Mouse (Mus musculus): ENCODE results near the gene H2-Eb1. TPM values are rescaled to one million over a fixed set of nuclear protein-coding genes. Genes with fewer than 3 reads are reported as not detected.

H2-Eb1 gene
- total and polyA plus RNA-seq, 2 experiments, result 18.5 to 39.5 TPM

- no peaks in the 10 kb centered on the region for H3K36me3 ChIP-seq (ENCODE audit: control insufficient read depth, insufficient read depth, low read length)
- H3K27me3 ChIP-seq (ENCODE audit: control insufficient read depth, insufficient read depth, low read length), result no peaks in the 10 kb centered on the region
- H3K79me2 ChIP-seq (ENCODE audit: control insufficient read depth, insufficient read depth, low read length), result no peaks in the 10 kb centered on the region
- no peak overlapping the region for H3K9ac ChIP-seq (ENCODE audit: low read depth, low read length)
- TF ChIP-seq POLR2A (IDR thresholded peaks at IDR 0.05; ENCODE audit: extremely low read depth, insufficient read depth, low read length) (no peak), CTCF (IDR thresholded peaks at IDR 0.05; ENCODE audit: low read depth, low read length) (no peak)
- H3K4me1 ChIP-seq (ENCODE audit: control insufficient read depth, insufficient read depth, low read length), result no peaks in the 10 kb centered on the region
- no peak overlapping the region for H3K4me3 ChIP-seq (ENCODE audit: insufficient read depth, low read depth, low read length)
- no peak overlapping the region for H3K27ac ChIP-seq (replicated peaks; ENCODE audit: insufficient read depth, low read depth, low read length)
- DNase-seq (ENCODE audit: extremely low read depth, low read depth, low spot score), result no peak
- 78% methylated on average over 7 of the region's 7 CpGs for WGBS
Observed at GRCm38 (mm10) chr17:34345486-34345885, 39.8 kb downstream of the H2-Eb1 start.

GRCm38 (mm10) chr17:34346041-34346440 is 40.4 kb downstream of the H2-Eb1 start:
- no peak for TF ChIP-seq POLR2A (IDR thresholded peaks at IDR 0.05; ENCODE audit: extremely low read depth, insufficient read depth, low read length)
- no peak for TF ChIP-seq CTCF (IDR thresholded peaks at IDR 0.05; ENCODE audit: low read depth, low read length)
- Histone ChIP-seq H3K27ac (replicated peaks; ENCODE audit: insufficient read depth, low read depth, low read length) (no peak overlapping the region), H3K27me3 (ENCODE audit: control insufficient read depth, insufficient read depth, low read length) (no peaks in the 10 kb centered on the region), H3K4me1 (ENCODE audit: control insufficient read depth, insufficient read depth, low read length) (no peaks in the 10 kb centered on the region), H3K4me3 (ENCODE audit: insufficient read depth, low read depth, low read length) (no peak overlapping the region), H3K9ac (ENCODE audit: low read depth, low read length) (no peak overlapping the region), H3K36me3 (ENCODE audit: control insufficient read depth, insufficient read depth, low read length) (no peaks in the 10 kb centered on the region), H3K79me2 (ENCODE audit: control insufficient read depth, insufficient read depth, low read length) (no peaks in the 10 kb centered on the region)
- 58% methylated on average over 3 of the region's 3 CpGs for WGBS
- DNase-seq (ENCODE audit: extremely low read depth, low read depth, low spot score), result no peak

- H3K79me2 ChIP-seq (ENCODE audit: control insufficient read depth, insufficient read depth, low read length), result no peaks in the 10 kb centered on the region
- H3K27me3 ChIP-seq (ENCODE audit: control insufficient read depth, insufficient read depth, low read length), result no peaks in the 10 kb centered on the region
- no peak for TF ChIP-seq POLR2A (IDR thresholded peaks at IDR 0.05; ENCODE audit: extremely low read depth, insufficient read depth, low read length)
- no peak for TF ChIP-seq CTCF (IDR thresholded peaks at IDR 0.05; ENCODE audit: low read depth, low read length)
- H3K36me3 ChIP-seq (ENCODE audit: control insufficient read depth, insufficient read depth, low read length), result no peaks in the 10 kb centered on the region
- peak; percentile 49 for DNase-seq (ENCODE audit: extremely low read depth, low read depth, low spot score)
- no peak overlapping the region for H3K9ac ChIP-seq (ENCODE audit: low read depth, low read length)
- no peaks in the 10 kb centered on the region for H3K4me1 ChIP-seq (ENCODE audit: control insufficient read depth, insufficient read depth, low read length)
- WGBS, result 47% methylated on average over 6 of the region's 6 CpGs
- no peak overlapping the region for H3K4me3 ChIP-seq (ENCODE audit: insufficient read depth, low read depth, low read length)
- H3K27ac ChIP-seq (replicated peaks; ENCODE audit: insufficient read depth, low read depth, low read length), result no peak overlapping the region
Observed at GRCm38 (mm10) chr17:34347606-34348308, 42.1 kb downstream of the H2-Eb1 start.

GRCm38 (mm10) chr17:34349429-34349828 is 43.8 kb downstream of the H2-Eb1 start:
- Histone ChIP-seq H3K79me2 (ENCODE audit: control insufficient read depth, insufficient read depth, low read length) (no peaks in the 10 kb centered on the region), H3K27me3 (ENCODE audit: control insufficient read depth, insufficient read depth, low read length) (0 out of 2 replicates have a peak, but pooled peaks cover 3% of the 10 kb centered on the region), H3K36me3 (ENCODE audit: control insufficient read depth, insufficient read depth, low read length) (no peaks in the 10 kb centered on the region), H3K4me3 (ENCODE audit: insufficient read depth, low read depth, low read length) (no peak overlapping the region), H3K9ac (ENCODE audit: low read depth, low read length) (no peak overlapping the region), H3K27ac (replicated peaks; ENCODE audit: insufficient read depth, low read depth, low read length) (no peak overlapping the region), H3K4me1 (ENCODE audit: control insufficient read depth, insufficient read depth, low read length) (no peaks in the 10 kb centered on the region)
- peak; percentile 51 for DNase-seq (ENCODE audit: extremely low read depth, low read depth, low spot score)
- WGBS, result 6% methylated on average over 4 of the region's 4 CpGs
- peak; percentile 66 for TF ChIP-seq CTCF (IDR thresholded peaks at IDR 0.05; ENCODE audit: low read depth, low read length)
- TF ChIP-seq POLR2A (IDR thresholded peaks at IDR 0.05; ENCODE audit: extremely low read depth, insufficient read depth, low read length), result no peak

- H3K27ac ChIP-seq (replicated peaks; ENCODE audit: insufficient read depth, low read depth, low read length), result 0 out of 2 replicates have a peak within 1 kb of the TSS, but pooled peaks have one; percentile 28
- H3K4me1 ChIP-seq (ENCODE audit: control insufficient read depth, insufficient read depth, low read length), result no peaks in the 10 kb centered on the region; the same call in 1 of the 2 replicates
- H3K27me3 ChIP-seq (ENCODE audit: control insufficient read depth, insufficient read depth, low read length), result 0 out of 2 replicates have a peak, but pooled peaks cover 3% of the 10 kb centered on the region
- DNase-seq (ENCODE audit: extremely low read depth, low read depth, low spot score), result no peak
- 80% methylated on average over 5 of the region's 5 CpGs for WGBS
- no peak within 1 kb of the TSS for H3K9ac ChIP-seq (ENCODE audit: low read depth, low read length)
- no peaks in the 10 kb centered on the region for H3K36me3 ChIP-seq (ENCODE audit: control insufficient read depth, insufficient read depth, low read length)
- TF ChIP-seq POLR2A (IDR thresholded peaks at IDR 0.05; ENCODE audit: extremely low read depth, insufficient read depth, low read length) (no peak), CTCF (IDR thresholded peaks at IDR 0.05; ENCODE audit: low read depth, low read length) (no peak)
- no peaks in the 10 kb centered on the region for H3K79me2 ChIP-seq (ENCODE audit: control insufficient read depth, insufficient read depth, low read length)
- no peak within 1 kb of the TSS for H3K4me3 ChIP-seq (ENCODE audit: insufficient read depth, low read depth, low read length)
Observed at GRCm38 (mm10) chr17:34354539-34354938, 48.9 kb downstream of the H2-Eb1 start, which contains the start of gene Btnl2. Gene Btnl2 (plus strand): TSS chr17:34354822.

GRCm38 (mm10) chr17:34354940-34355339 is 49.3 kb downstream of the H2-Eb1 start:
- DNase-seq (ENCODE audit: extremely low read depth, low read depth, low spot score), result peak; percentile 17
- no peak overlapping the region for H3K27ac ChIP-seq (replicated peaks; ENCODE audit: insufficient read depth, low read depth, low read length)
- no peaks in the 10 kb centered on the region for H3K36me3 ChIP-seq (ENCODE audit: control insufficient read depth, insufficient read depth, low read length)
- 73% methylated on average over 1 of the region's 1 CpGs for WGBS
- no peaks in the 10 kb centered on the region; the same call in 1 of the 2 replicates for H3K4me1 ChIP-seq (ENCODE audit: control insufficient read depth, insufficient read depth, low read length)
- 0 out of 2 replicates have a peak, but pooled peaks cover 3% of the 10 kb centered on the region for H3K27me3 ChIP-seq (ENCODE audit: control insufficient read depth, insufficient read depth, low read length)
- H3K4me3 ChIP-seq (ENCODE audit: insufficient read depth, low read depth, low read length), result no peak overlapping the region
- H3K9ac ChIP-seq (ENCODE audit: low read depth, low read length), result no peak overlapping the region
- no peak for TF ChIP-seq POLR2A (IDR thresholded peaks at IDR 0.05; ENCODE audit: extremely low read depth, insufficient read depth, low read length)
- no peak for TF ChIP-seq CTCF (IDR thresholded peaks at IDR 0.05; ENCODE audit: low read depth, low read length)
- H3K79me2 ChIP-seq (ENCODE audit: control insufficient read depth, insufficient read depth, low read length), result no peaks in the 10 kb centered on the region

Measured in liver, adult 2 months (tissue).